Mouse (Mus musculus) heart, postnatal 0 days (tissue): Measurements from ENCODE around the gene Hes3.

Experiments used
- CTCF ChIP-seq: IDR thresholded peaks from 2 replicates; pipeline ENCODE4 v1.5.1; 2016; ENCODE audit warnings: antibody characterized with exemption, control low read depth, low read depth
- EP300 ChIP-seq: IDR thresholded peaks from 2 replicates; pipeline ENCODE4 v1.6.1; 2016; ENCODE audit warnings: antibody characterized with exemption, low read depth

DNA sequence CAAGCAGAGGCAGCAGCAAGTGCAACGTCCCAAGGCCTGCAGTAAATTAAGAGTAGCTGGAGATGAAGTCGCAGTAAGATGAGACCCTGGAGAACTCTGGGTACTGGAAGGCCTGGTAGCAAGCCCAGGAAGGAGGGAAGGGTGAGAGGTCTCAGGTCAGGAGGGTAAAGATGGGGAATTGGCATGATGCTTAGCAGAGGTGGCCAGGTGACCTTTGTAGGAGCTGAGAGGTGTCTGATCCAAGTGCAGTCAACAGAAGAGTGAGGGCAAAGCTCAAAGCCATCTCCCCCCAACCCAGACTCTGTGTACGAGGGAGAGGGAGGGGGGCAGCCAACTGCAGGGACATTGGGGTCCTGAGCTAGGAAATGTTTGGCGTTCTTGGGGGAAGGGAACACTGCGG is 30.0 kb upstream of the Hes3 start:
- TF ChIP-seq CTCF (no peak), EP300 (no peak)
